Mouse (Mus musculus): ENCODE data around the gene 6820408C15Rik. TPM values are rescaled to one million over a fixed set of nuclear protein-coding genes. Genes with fewer than 3 reads are reported as not detected.

6820408C15Rik gene
- polyA plus RNA-seq, 1 experiment: not detected

DNA sequence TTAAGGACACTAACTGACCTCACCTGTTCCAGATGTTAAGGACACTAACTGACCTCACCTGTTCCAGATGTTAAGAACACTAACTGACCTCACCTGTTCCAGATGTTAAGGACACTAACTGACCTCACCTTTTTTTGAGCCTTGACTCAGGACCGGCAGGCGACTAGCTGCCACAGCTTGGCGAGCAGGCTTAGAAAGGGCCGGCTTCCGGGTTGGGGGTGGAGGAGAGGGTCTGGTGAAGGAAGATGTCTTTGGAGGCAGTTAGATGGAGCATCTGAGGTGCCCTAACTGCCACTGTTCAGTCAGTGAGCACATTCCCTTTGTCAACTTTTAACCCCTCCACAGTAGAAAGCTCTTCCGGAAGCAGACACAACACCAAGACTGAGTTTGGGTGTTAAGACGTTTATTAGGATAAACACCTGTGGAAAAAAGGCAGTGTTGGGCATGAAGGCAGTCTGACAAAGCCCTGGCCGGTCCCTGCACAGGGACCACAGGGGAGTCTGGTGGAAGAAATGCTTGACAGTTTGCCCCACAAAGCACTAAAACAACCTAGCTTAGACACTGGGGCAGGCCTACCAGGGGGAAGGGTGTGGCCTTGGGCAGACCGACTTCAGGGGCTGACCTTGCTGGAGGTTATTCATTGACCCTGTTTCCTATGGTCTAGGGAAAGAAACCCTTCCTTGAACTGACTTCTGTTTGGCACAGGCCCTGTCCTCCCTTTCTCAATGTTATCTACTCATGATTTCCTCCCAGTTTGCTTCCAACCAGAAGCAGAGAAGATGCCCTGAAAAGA is 22.0 kb upstream of the 6820408C15Rik start:
- H3K4me3 ChIP-seq: no peak overlapping the region
- no peak for TF ChIP-seq POLR2AphosphoS2 (IDR thresholded peaks at IDR 0.05; ENCODE audit: insufficient read length, low read depth)
- TF ChIP-seq E2F4 (IDR thresholded peaks at IDR 0.05; ENCODE audit: insufficient read depth): no peak
- no peak for TF ChIP-seq CEBPB (IDR thresholded peaks at IDR 0.05; ENCODE audit: insufficient read depth, poor library complexity, severe bottlenecking)
- TF ChIP-seq REST (IDR thresholded peaks at IDR 0.05; ENCODE audit: insufficient read depth, insufficient read length): no peak
- no peak for TF ChIP-seq TCF12 (IDR thresholded peaks at IDR 0.05; ENCODE audit: insufficient read depth, poor library complexity, severe bottlenecking)
- no peak for TF ChIP-seq MYOG (IDR thresholded peaks at IDR 0.05; ENCODE audit: control insufficient read depth in 1 of 3, insufficient read depth in 1 of 3, insufficient read length in 2 of 3, low read depth in 2 of 3)
- no peak for TF ChIP-seq MAX (IDR thresholded peaks at IDR 0.05; ENCODE audit: low read depth)
- no peak for TF ChIP-seq TCF3 (IDR thresholded peaks at IDR 0.05; ENCODE audit: insufficient read length, low read depth)
- TF ChIP-seq SRF (IDR thresholded peaks at IDR 0.05; ENCODE audit: control insufficient read depth, insufficient read length, low read depth): no peak
- no peaks in the 10 kb centered on the region for H3K36me3 ChIP-seq (ENCODE audit: control insufficient read depth, insufficient read depth)
- H3K79me2 ChIP-seq (ENCODE audit: control insufficient read depth, insufficient read depth): no peaks in the 10 kb centered on the region
- H3ac ChIP-seq (ENCODE audit: control insufficient read depth, insufficient read length): no peak overlapping the region
- peaks cover under 1% of the 10 kb centered on the region for H3K27me3 ChIP-seq (ENCODE audit: control insufficient read depth, insufficient read depth, insufficient read length)
- H3K4me2 ChIP-seq (ENCODE audit: low read depth): no peak overlapping the region

DNA sequence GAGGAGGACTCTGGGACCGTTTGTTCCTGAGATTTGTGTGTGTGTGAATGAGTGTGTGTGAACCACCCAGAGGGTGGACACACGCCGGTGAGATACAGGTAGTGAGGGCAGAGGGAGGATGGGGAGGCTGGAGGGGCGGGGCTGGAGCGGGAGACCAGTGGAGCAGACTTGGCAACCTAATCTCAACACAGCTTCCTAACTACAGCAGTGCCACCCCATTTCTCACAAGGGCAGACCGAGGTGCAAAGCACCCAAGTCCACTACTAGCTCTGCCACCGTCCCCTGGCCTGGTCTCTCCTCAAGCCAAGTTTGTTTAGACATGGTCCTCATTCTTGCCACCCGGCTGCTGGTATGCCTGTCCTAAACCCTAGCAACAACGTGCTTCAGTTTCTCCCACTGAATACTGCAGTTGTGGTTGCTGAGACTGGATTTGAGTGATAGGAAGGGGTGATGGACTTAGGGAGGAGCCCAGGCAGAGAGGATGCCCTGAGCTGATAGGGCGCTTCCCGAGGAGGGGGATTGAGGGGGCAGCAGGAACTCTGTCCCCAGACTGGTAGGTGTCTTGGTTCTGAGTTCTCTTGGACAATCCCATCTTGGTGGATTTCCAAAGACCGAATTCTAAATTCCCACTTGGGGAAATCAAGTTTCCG is 20.0 kb upstream of the 6820408C15Rik start:
- H3K79me2 ChIP-seq (ENCODE audit: control insufficient read depth, insufficient read depth): no peaks in the 10 kb centered on the region
- TF ChIP-seq SRF (IDR thresholded peaks at IDR 0.05; ENCODE audit: control insufficient read depth, insufficient read length, low read depth) (no peak), REST (IDR thresholded peaks at IDR 0.05; ENCODE audit: insufficient read depth, insufficient read length) (no peak), MAX (IDR thresholded peaks at IDR 0.05; ENCODE audit: low read depth) (no peak), E2F4 (IDR thresholded peaks at IDR 0.05; ENCODE audit: insufficient read depth) (no peak), CEBPB (IDR thresholded peaks at IDR 0.05; ENCODE audit: insufficient read depth, poor library complexity, severe bottlenecking) (no peak), POLR2AphosphoS2 (IDR thresholded peaks at IDR 0.05; ENCODE audit: insufficient read length, low read depth) (no peak), TCF12 (IDR thresholded peaks at IDR 0.05; ENCODE audit: insufficient read depth, poor library complexity, severe bottlenecking) (no peak)

DNA sequence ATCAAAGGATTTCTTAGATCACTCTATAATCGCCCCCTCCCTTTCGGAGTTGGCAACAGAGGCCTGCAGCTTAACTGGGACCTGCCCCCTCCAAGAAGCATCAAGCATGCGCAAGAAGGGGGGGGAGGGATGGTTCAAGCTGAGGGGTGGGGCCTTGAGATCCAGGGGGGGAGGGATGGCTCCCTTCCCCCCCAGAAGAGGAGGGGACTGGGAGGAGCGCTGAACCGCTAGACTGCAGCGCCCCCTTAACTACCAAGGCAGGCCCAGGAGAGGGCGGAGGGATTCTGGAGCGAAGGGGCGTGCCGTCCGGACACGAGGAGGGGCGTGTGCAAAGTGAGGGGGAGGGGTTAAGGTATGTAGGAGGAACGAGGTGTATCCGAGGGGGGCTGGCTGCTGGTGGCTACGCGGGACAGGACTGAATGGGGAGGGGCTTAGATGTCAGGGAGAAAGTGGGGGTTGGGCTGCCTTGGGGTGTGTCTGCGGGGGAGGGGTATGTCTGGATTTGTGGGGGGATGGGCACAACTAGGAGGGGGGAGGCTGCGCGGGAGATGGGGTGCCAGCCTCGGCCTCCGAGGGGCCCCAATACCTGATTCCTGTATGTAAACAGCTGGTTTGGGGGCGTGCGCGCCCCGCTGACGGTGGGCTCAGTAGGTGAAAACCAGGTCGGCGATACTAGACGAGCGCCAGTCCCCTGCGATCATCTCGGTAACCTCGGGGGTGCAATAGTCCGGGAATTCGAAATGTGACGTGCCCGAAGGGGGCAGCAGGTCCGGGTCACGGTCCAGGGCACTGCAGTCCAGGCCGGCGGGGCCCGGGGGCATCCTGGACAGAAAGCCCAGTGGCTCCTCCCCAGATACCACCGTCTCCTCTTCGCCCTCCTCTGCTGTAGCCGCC is 19.0 kb upstream of the 6820408C15Rik start:
- Histone ChIP-seq H3K79me2 (ENCODE audit: control insufficient read depth, insufficient read depth) (no peaks in the 10 kb centered on the region), H3K36me3 (ENCODE audit: control insufficient read depth, insufficient read depth) (no peaks in the 10 kb centered on the region), H3ac (ENCODE audit: control insufficient read depth, insufficient read length) (peak overlapping the region; percentile 52), H3K4me3 (peak overlapping the region; percentile 64), H3K4me2 (ENCODE audit: low read depth) (peak overlapping the region; percentile 78), H3K27me3 (ENCODE audit: control insufficient read depth, insufficient read depth, insufficient read length) (no peaks in the 10 kb centered on the region)
- TF ChIP-seq MAX (IDR thresholded peaks at IDR 0.05; ENCODE audit: low read depth) (no peak), POLR2A (IDR thresholded peaks at IDR 0.05; ENCODE audit: insufficient read length, low read depth) (peak; percentile 11)

More for the DNA sequence above, 20.0 kb upstream of the 6820408C15Rik start:
- H3K36me3 ChIP-seq (ENCODE audit: control insufficient read depth, insufficient read depth): no peaks in the 10 kb centered on the region
- peak overlapping the region; percentile 64 for H3K4me3 ChIP-seq
- H3K4me2 ChIP-seq (ENCODE audit: low read depth): peak overlapping the region; percentile 78
- no peaks in the 10 kb centered on the region for H3K27me3 ChIP-seq (ENCODE audit: control insufficient read depth, insufficient read depth, insufficient read length)
- no peak overlapping the region for H3ac ChIP-seq (ENCODE audit: control insufficient read depth, insufficient read length)

DNA sequence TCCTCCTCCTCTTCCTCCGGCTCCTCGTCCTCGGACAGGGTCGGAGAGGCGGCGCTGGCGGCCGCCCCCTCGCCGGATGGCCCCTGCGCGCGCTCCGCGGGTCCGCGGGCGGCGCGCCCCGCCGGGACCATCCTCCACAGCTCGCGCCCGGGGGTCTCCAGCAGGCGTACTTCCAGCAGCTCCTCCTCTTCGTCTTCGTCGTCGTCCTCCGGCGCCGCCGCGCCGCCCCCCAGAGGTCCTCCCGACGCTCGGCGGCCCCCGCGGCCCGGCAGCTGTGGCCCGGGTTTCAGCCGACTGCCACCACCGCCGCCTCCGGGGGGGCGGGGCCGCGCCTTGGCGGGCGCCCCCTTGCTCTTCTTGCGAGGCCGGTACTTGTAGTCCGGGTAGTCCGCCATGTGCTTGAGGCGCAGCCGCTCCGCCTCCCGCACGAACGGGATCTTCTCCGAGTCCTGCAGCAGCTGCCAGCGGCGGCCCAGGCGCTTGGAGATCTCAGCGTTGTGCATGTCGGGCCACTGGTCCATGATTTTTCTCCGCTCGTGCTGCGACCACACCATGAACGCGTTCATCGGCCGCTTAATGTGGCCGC is 18.3 kb upstream of the 6820408C15Rik start:
- no peaks in the 10 kb centered on the region for H3K36me3 ChIP-seq (ENCODE audit: control insufficient read depth, insufficient read depth)
- H3K4me2 ChIP-seq (ENCODE audit: low read depth): peak overlapping the region; percentile 78
- H3ac ChIP-seq (ENCODE audit: control insufficient read depth, insufficient read length): peak overlapping the region; percentile 52
- peak in 2 of 3 experiments; percentile 5 to 61 for TF ChIP-seq MYOG (IDR thresholded peaks at IDR 0.05; ENCODE audit: control insufficient read depth in 1 of 3, insufficient read depth in 1 of 3, insufficient read length in 2 of 3, low read depth in 2 of 3)
- peak in 1 of 3 experiments; percentile 71 for TF ChIP-seq MYOD1 (IDR thresholded peaks at IDR 0.05; ENCODE audit: control insufficient read depth in 1 of 3, insufficient read length in 2 of 3, low read depth in 2 of 3)
- TF ChIP-seq E2F4 (IDR thresholded peaks at IDR 0.05; ENCODE audit: insufficient read depth): peak; percentile 8
- peak; percentile 36 for TF ChIP-seq POLR2A (IDR thresholded peaks at IDR 0.05; ENCODE audit: insufficient read length, low read depth)
- TF ChIP-seq TCF12 (IDR thresholded peaks at IDR 0.05; ENCODE audit: insufficient read depth, poor library complexity, severe bottlenecking): no peak
- TF ChIP-seq CEBPB (IDR thresholded peaks at IDR 0.05; ENCODE audit: insufficient read depth, poor library complexity, severe bottlenecking): no peak
- H3K4me3 ChIP-seq: peak overlapping the region; percentile 64
- H3K27me3 ChIP-seq (ENCODE audit: control insufficient read depth, insufficient read depth, insufficient read length): no peaks in the 10 kb centered on the region
- no peaks in the 10 kb centered on the region for H3K79me2 ChIP-seq (ENCODE audit: control insufficient read depth, insufficient read depth)

Measured in myocyte (in vitro differentiated cells).